Mouse (Mus musculus) heart, adult 8-10 months (tissue): ENCODE data around the gene Chrna9. TPM values are rescaled to one million over a fixed set of nuclear protein-coding genes. Genes with fewer than 3 reads are reported as not detected.
"Not testable (repeated sequence)": the region's sequence is repeated elsewhere in the genome, so short reads cannot be mapped to it uniquely, and the experiment has no call there.

ENCODE experiments used
- DNase-seq: peaks from one replicate; pipeline ENCODE4 v3.0.0; 2022; ENCODE audit warnings: low spot score
- total RNA-seq, 4 experiments: library from RNA; stranded (reverse); gene quantifications; 2 replicates each; pipeline ENCODE4 v1.2.4; 2022

Chrna9 gene
- total RNA-seq, 4 experiments from 2014 or later, result 0.55 TPM; not detected in 3

GRCm38 (mm10) chr5:65956144-65957008 lies 21.7 kb downstream of the Chrna9 start:
- DNase-seq, result no peak

GRCm38 (mm10) chr5:65958597-65958996 lies 23.9 kb downstream of the Chrna9 start:
- DNase-seq, result no peak

- no peak for DNase-seq
Observed at GRCm38 (mm10) chr5:65959893-65960596, 25.3 kb downstream of the Chrna9 start.

GRCm38 (mm10) chr5:65960597-65960950 lies 25.9 kb downstream of the Chrna9 start:
- DNase-seq, result no peak

- no peak for DNase-seq
Observed at GRCm38 (mm10) chr5:65963291-65963690, 28.6 kb downstream of the Chrna9 start.

- no peak for DNase-seq
Observed at GRCm38 (mm10) chr5:65965771-65966279, 31.1 kb downstream of the Chrna9 start.

- DNase-seq, result no peak
Observed at GRCm38 (mm10) chr5:65967091-65967490, 32.4 kb downstream of the Chrna9 start.

- no peak for DNase-seq
Observed at GRCm38 (mm10) chr5:65968004-65968403, 33.3 kb downstream of the Chrna9 start.

- DNase-seq, result no peak
Observed at GRCm38 (mm10) chr5:65973189-65973588, 38.5 kb downstream of the Chrna9 start.

- no peak for DNase-seq
Observed at GRCm38 (mm10) chr5:65975731-65976130, 41.0 kb downstream of the Chrna9 start.

GRCm38 (mm10) chr5:65986426-65986825 lies 51.7 kb downstream of the Chrna9 start:
- no peak for DNase-seq

GRCm38 (mm10) chr5:65987004-65987403 lies 52.3 kb downstream of the Chrna9 start:
- not testable (repeated sequence) for DNase-seq

GRCm38 (mm10) chr5:65991191-65991590 lies 56.5 kb downstream of the Chrna9 start:
- DNase-seq, result no peak

- no peak for DNase-seq
Observed at GRCm38 (mm10) chr5:65994643-65995042, 59.9 kb downstream of the Chrna9 start.

- no peak for DNase-seq
Observed at GRCm38 (mm10) chr5:65997813-65998212, 63.1 kb downstream of the Chrna9 start.

GRCm38 (mm10) chr5:65999106-65999505 lies 64.4 kb downstream of the Chrna9 start:
- DNase-seq, result no peak

- no peak for DNase-seq
Observed at GRCm38 (mm10) chr5:66000074-66000473, 65.4 kb downstream of the Chrna9 start.

- no peak for DNase-seq
Observed at GRCm38 (mm10) chr5:66000567-66001125, 65.9 kb downstream of the Chrna9 start.

GRCm38 (mm10) chr5:66001232-66001631 lies 66.5 kb downstream of the Chrna9 start:
- no peak for DNase-seq

- DNase-seq, result no peak
Observed at GRCm38 (mm10) chr5:66004134-66004925, 69.6 kb downstream of the Chrna9 start, which contains the start of gene 9130230L23Rik. 9130230L23Rik (minus strand) TSS chr5:66004285.

GRCm38 (mm10) chr5:66005041-66005678 lies 70.4 kb downstream of the Chrna9 start:
- DNase-seq, result no peak
